Mouse (Mus musculus) forebrain, postnatal 0 days (tissue): ENCODE results near the gene Btbd9. TPM values are rescaled to one million over a fixed set of nuclear protein-coding genes. Genes with fewer than 3 reads are reported as not detected.
"Not testable (repeated sequence)": the region's sequence is repeated elsewhere in the genome, so short reads cannot be mapped to it uniquely, and the experiment has no call there.

Experiments used
- ATAC-seq: fragments of 200-750 bp; cut with Nextera tagmentation; 2 replicates; pipeline ENCODE4 v1.8.0; 2017; ENCODE audit warnings: mild to moderate bottlenecking, moderate library complexity
- DNase-seq: peaks from one replicate; pipeline ENCODE4 v3.0.0-alpha.2; 2015
- H3K27ac ChIP-seq: fragments of 300-500 bp; sonication (generic); 2 replicates; pipeline ENCODE4 v1.5.1; 2014; ENCODE audit warnings: low read depth, mild to moderate bottlenecking, antibody characterized with exemption, low read length, moderate library complexity, mixed read lengths
- H3K27me3 ChIP-seq: fragments of 300-500 bp; sonication (generic); 2 replicates; pipeline ENCODE4 v1.6.1; 2014; ENCODE audit warnings: mild to moderate bottlenecking, low read length, mixed read lengths; ENCODE audit not compliant: insufficient read depth
- H3K36me3 ChIP-seq: fragments of 300-500 bp; sonication (generic); 2 replicates; pipeline ENCODE4 v1.6.1; 2014; ENCODE audit warnings: mild to moderate bottlenecking, moderate library complexity; ENCODE audit not compliant: insufficient read depth
- H3K4me1 ChIP-seq: fragments of 300-500 bp; sonication (generic); 2 replicates; pipeline ENCODE4 v1.6.1; 2014; ENCODE audit warnings: antibody characterized with exemption; ENCODE audit not compliant: insufficient read depth
- H3K4me2 ChIP-seq: fragments of 300-500 bp; sonication (generic); 2 replicates; pipeline ENCODE4 v1.6.1; 2014; ENCODE audit warnings: low read depth, mild to moderate bottlenecking, moderate library complexity
- H3K4me3 ChIP-seq: fragments of 300-500 bp; sonication (generic); 2 replicates; pipeline ENCODE4 v1.5.1; 2014; ENCODE audit warnings: low read depth, low read length, mixed read lengths
- H3K9ac ChIP-seq: fragments of 300-500 bp; sonication (generic); 2 replicates; pipeline ENCODE4 v1.6.1; 2014; ENCODE audit warnings: mild to moderate bottlenecking
- H3K9me3 ChIP-seq: fragments of 300-500 bp; sonication (generic); 2 replicates; pipeline ENCODE4 v1.6.1; 2016; ENCODE audit warnings: low read length
- CTCF ChIP-seq: sonication (generic); IDR thresholded peaks from 2 replicates; pipeline ENCODE4 v1.5.1; 2016; ENCODE audit warnings: antibody characterized with exemption, control low read depth, low read depth
- WGBS: fragments of 180-500 bp; shearing (Covaris S2); extraction: QIAGEN DNeasy Blood & Tissue Kit; methylation state at CpG from one replicate; pipeline ENCODE4 v1.1.7; 2014; 5-methylcytosine and 5-hydroxymethylcytosine counted together
- polyA plus RNA-seq: library from polyadenylated mRNA; unstranded; fragments of >200 nt; fragmentation: Nextera tagmentation; extraction: Ambion mirVana; gene quantifications from 2 replicates; pipeline ENCODE4 v1.2.1, GENCODE M21; 2015
- total RNA-seq: library from RNA; depleted of rRNA; stranded (reverse); fragments of >200 nt; gene quantifications from 2 replicates; pipeline ENCODE4 v1.2.3, GENCODE M21; 2014; rRNA removed

Btbd9 gene
- total RNA-seq: 55.0 and 63.6 TPM in 2 replicates
- polyA plus RNA-seq: 112 and 149 TPM in 2 replicates

DNA sequence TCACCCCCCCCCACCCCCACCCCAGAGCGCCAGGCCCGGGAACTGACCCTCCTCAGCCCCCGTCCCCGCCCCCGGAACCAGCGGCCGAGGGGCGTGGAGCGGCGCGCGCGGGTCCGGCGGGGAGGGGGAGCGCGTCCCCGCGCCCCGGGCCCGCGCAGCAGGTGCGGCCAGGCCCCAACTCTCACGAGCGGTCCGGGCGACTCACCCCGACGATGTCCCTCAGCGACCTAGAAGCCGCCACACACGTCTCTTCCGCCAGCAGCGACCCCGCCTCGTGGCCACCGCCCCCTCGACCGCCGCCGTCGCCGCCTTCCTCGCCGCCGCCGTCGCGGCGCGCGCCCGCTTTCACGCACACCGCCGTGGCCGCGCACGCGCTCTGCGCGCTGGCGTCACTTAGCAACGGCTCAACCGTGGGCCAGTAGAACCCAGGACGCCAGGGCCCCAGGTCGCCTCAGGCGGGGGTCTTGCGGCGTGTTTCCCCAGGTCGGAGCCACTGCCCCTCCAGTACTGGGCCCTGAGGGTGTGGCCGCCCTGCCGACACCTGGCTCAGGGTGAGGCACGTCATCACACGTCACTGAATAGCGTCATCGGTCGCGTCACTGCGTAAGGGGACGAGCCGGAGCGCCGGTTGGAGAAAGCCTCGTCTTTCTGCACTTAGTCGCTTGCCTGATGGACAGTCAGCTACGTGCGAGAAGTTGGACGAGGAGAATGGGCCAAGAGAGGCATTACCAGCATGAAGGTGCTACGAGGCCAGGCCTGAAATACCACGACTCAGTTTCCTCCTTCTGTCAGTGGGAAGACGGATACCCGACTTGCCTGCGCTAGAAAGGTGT is at the start of gene Btbd9:
Gene Btbd9, minus strand, starts transcription at position 548 of the 833 bp plus-strand sequence.
- no peaks in the 10 kb centered on the region for H3K9me3 ChIP-seq
- no peaks in the 10 kb centered on the region for H3K27me3 ChIP-seq
- DNase-seq: peak; percentile 96
- no peak for TF ChIP-seq CTCF
- H3K9ac ChIP-seq: peak within 1 kb of the TSS; percentile 73
- H3K36me3 ChIP-seq: no peaks in the 10 kb centered on the region
- WGBS: under 1% methylated on average over 61 of the region's 94 CpGs
- H3K4me1 ChIP-seq: peaks cover 19% of the 10 kb centered on the region
- ATAC-seq: peak; percentile 94
- peak within 1 kb of the TSS; percentile 79 for H3K4me3 ChIP-seq
- H3K27ac ChIP-seq: peak within 1 kb of the TSS; percentile 93
- peak within 1 kb of the TSS; percentile 77 for H3K4me2 ChIP-seq

- not testable (repeated sequence) for H3K27me3 ChIP-seq, H3K9ac ChIP-seq, H3K36me3 ChIP-seq, H3K9me3 ChIP-seq, ATAC-seq, H3K4me1 ChIP-seq, H3K4me2 ChIP-seq, H3K4me3 ChIP-seq, DNase-seq, H3K27ac ChIP-seq
- no CpG with 5 or more reads among the region's 20 CpGs for WGBS
These were observed 47.8 kb upstream of the Btbd9 start, which contains the start of gene Dnah8 for GRCm38 (mm10) chr17:30624132-30624531. Gene Dnah8, plus strand, starts transcription at chr17:30624354.

DNA sequence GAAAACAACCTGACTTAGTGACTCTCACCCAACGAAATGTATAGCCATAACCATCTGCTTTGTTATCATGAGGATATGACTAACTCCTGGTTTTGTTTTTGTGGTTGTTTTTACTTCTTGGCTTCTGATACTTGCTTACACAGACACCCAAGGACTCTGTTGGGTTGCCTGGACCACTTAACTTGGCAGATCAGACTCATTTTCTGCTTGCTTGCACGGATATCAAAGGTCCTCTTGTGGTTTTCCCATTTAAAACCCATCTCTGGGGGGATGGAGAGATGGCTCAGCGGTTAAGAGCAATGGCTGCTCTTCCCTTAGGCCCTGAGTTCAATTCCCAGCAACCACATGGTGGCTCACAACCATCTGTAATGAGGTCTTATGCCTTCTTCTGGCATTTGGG is 46.9 kb upstream of the Btbd9 start:
- 75% methylated on average over 3 of the region's 3 CpGs for WGBS
- no peak overlapping the region for H3K9ac ChIP-seq
- no peak overlapping the region for H3K4me3 ChIP-seq
- no peaks in the 10 kb centered on the region for H3K36me3 ChIP-seq
- DNase-seq: no peak
- no peak for TF ChIP-seq CTCF
- H3K9me3 ChIP-seq: no peaks in the 10 kb centered on the region
- H3K4me1 ChIP-seq: no peaks in the 10 kb centered on the region
- H3K4me2 ChIP-seq: no peak overlapping the region
- no peak overlapping the region for H3K27ac ChIP-seq
- no peak for ATAC-seq
- no peaks in the 10 kb centered on the region for H3K27me3 ChIP-seq

GRCm38 (mm10) chr17:30621450-30621849 is 45.2 kb upstream of the Btbd9 start:
- no peaks in the 10 kb centered on the region for H3K9me3 ChIP-seq
- H3K4me3 ChIP-seq: no peak overlapping the region
- no peaks in the 10 kb centered on the region for H3K4me1 ChIP-seq
- no peak for TF ChIP-seq CTCF
- no peak overlapping the region for H3K9ac ChIP-seq
- no peaks in the 10 kb centered on the region for H3K36me3 ChIP-seq
- H3K27ac ChIP-seq: no peak overlapping the region
- ATAC-seq: no peak
- no peak for DNase-seq
- H3K27me3 ChIP-seq: no peaks in the 10 kb centered on the region
- H3K4me2 ChIP-seq: no peak overlapping the region
- WGBS: 68% methylated on average over 4 of the region's 4 CpGs

DNA sequence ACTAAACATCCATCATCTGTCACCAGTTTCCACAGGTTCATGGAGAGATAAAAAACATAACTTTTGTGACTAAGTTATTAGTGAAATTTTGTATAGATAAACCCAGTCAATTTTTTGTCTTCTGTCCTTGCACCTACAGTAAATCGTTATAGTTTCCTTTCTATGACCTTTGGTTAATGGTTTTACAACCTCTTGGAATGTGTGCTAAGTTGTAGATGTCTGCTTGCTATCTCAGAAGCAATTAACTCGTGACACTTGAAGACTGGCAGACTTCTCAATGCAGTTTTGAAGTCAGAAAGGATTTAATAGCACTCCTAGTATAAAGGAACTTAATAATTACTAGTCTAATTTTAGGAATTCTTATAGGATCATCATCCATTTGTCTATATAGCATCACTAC is 44.3 kb upstream of the Btbd9 start:
- WGBS: 75% methylated on average over 2 of the region's 2 CpGs
- no peak for TF ChIP-seq CTCF
- ATAC-seq: no peak
- H3K27me3 ChIP-seq: no peaks in the 10 kb centered on the region
- H3K9ac ChIP-seq: no peak overlapping the region
- no peak overlapping the region for H3K4me2 ChIP-seq
- H3K9me3 ChIP-seq: no peaks in the 10 kb centered on the region
- no peak overlapping the region for H3K27ac ChIP-seq
- no peak for DNase-seq
- no peaks in the 10 kb centered on the region for H3K4me1 ChIP-seq
- no peak overlapping the region for H3K4me3 ChIP-seq
- H3K36me3 ChIP-seq: no peaks in the 10 kb centered on the region

- ATAC-seq (no peak), DNase-seq (no peak)
- no peak for TF ChIP-seq CTCF
- no peak overlapping the region for H3K27ac ChIP-seq
- no peak overlapping the region for H3K4me2 ChIP-seq
- H3K9me3 ChIP-seq: no peaks in the 10 kb centered on the region
- no peaks in the 10 kb centered on the region for H3K4me1 ChIP-seq
- WGBS: 40% methylated on average over 2 of the region's 2 CpGs
- H3K36me3 ChIP-seq: no peaks in the 10 kb centered on the region
- no peaks in the 10 kb centered on the region for H3K27me3 ChIP-seq
- H3K9ac ChIP-seq: no peak overlapping the region
- no peak overlapping the region for H3K4me3 ChIP-seq
These were observed 42.9 kb upstream of the Btbd9 start for GRCm38 (mm10) chr17:30619153-30619552.

DNA sequence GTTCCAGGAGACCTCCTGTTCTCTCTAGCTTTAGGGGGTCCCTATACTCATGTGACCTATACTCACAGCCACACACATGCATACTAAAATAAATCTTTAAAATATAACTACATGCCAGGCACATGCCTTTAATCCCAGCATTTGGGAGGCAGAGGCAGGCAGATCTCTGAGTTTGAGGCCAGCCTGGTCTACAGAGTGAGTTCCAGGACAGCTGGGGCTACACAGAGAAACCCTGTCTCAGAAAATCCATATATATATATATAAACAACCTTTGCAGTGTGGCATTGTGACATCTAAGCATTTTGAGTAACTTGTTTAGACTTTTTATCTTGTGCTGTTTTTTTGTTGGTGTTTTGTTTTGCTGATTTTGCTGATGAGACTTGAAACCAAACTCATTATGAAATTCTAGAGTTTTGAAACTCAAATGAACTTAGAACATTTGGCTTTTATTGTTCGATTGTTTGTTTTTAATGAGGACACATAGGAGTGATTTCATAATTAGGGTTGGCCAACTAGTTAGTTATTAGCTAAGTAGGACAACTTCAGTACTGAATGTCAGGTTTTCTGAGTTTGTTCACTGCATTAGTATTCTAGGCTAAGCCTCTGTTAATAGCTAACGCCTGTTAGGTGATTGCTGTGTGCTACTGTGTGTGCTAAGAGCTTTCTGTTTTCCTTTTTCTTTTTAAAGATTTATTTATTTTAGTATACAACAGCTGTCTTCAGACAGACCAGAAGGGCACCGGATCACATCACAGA is 42.0 kb upstream of the Btbd9 start:
- Histone ChIP-seq H3K36me3 (no peaks in the 10 kb centered on the region), H3K9ac (no peak overlapping the region), H3K27me3 (no peaks in the 10 kb centered on the region), H3K9me3 (no peaks in the 10 kb centered on the region), H3K4me2 (no peak overlapping the region), H3K4me3 (no peak overlapping the region), H3K4me1 (no peaks in the 10 kb centered on the region), H3K27ac (no peak overlapping the region)
- no peak for ATAC-seq
- DNase-seq: no peak
- WGBS: 85% methylated on average over 3 of the region's 3 CpGs
- no peak for TF ChIP-seq CTCF
